Mouse (Mus musculus): ENCODE results near the gene Nupl2. TPM values are rescaled to one million over a fixed set of nuclear protein-coding genes. Genes with fewer than 3 reads are reported as not detected.
A peak's percentile ranks its signal among the peaks of the same experiment; 100 is the strongest.

The Nupl2 gene
- 1 to 10 TPM; 6.4 to 6.7 TPM for total RNA-seq (2021)
- long read RNA-seq, experiment 1, transcript Nupl2-201 (7 exons, 2,914 nt), result major isoform, 11 of 12 reads
- long read RNA-seq, experiment 1, partial matches to known transcripts, result 1 of 12 reads
- long read RNA-seq, experiment 1, other reads (novel, unspliced or antisense), result 0 of 12 reads
- long read RNA-seq, experiment 2, transcript Nupl2-201 (7 exons, 2,914 nt), result major isoform, 15 of 16 reads
- long read RNA-seq, experiment 2, partial matches to known transcripts, result 1 of 16 reads
- long read RNA-seq, experiment 2, other reads (novel, unspliced or antisense), result 0 of 16 reads

GRCm38 (mm10) chr5:24164789-24165445, at the start of gene Nupl2:
TSS of gene Nupl2 (plus strand) at chr5:24164963.
- DNase-seq, result peak; percentile 97
- TF ChIP-seq CTCF (IDR thresholded peaks at IDR 0.05), result no peak
- H3K4me3 ChIP-seq, result peak within 1 kb of the TSS; percentile 96
- H3K27ac ChIP-seq, result peak within 1 kb of the TSS; percentile 97
- intact Hi-C loops (cut with DNase I), result loop anchor here (2.0 kb wide), 1 partner anchor 38 kb away; no protein-coding TSS in a partner anchor

DNA sequence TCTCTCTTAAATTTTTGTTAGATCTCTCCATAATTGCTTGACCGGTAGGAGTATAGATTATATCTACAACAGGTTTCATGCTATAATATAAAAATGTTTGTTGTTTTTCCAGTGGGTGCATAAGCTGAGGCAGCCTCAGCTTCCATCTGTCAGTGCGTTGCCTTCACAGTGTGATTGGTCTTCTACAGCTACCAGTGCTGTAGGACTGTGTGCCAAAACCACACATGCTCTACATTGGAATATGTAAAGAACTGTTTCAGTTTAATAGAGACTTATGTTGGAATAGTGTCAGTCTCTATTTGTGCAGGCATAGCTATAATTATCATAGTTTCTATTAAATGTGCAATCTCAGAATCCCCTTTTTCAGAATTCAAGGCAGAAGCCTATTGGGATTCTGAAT, 42.5 kb upstream of the Nupl2 start:
- Histone ChIP-seq H3K27ac (no peak overlapping the region), H3K4me3 (no peak overlapping the region)
- DNase-seq, result no peak
- intact Hi-C loops (cut with DNase I), result no loop called here
- TF ChIP-seq CTCF (IDR thresholded peaks at IDR 0.05), result no peak

- intact Hi-C loops (cut with DNase I), result no loop called here
- Histone ChIP-seq H3K27ac (peak overlapping the region; percentile 91), H3K4me3 (no peak overlapping the region)
- peak; percentile 27 for DNase-seq
- TF ChIP-seq CTCF (IDR thresholded peaks at IDR 0.05), result no peak
Observed at GRCm38 (mm10) chr5:24124175-24124574, 40.6 kb upstream of the Nupl2 start.

DNA sequence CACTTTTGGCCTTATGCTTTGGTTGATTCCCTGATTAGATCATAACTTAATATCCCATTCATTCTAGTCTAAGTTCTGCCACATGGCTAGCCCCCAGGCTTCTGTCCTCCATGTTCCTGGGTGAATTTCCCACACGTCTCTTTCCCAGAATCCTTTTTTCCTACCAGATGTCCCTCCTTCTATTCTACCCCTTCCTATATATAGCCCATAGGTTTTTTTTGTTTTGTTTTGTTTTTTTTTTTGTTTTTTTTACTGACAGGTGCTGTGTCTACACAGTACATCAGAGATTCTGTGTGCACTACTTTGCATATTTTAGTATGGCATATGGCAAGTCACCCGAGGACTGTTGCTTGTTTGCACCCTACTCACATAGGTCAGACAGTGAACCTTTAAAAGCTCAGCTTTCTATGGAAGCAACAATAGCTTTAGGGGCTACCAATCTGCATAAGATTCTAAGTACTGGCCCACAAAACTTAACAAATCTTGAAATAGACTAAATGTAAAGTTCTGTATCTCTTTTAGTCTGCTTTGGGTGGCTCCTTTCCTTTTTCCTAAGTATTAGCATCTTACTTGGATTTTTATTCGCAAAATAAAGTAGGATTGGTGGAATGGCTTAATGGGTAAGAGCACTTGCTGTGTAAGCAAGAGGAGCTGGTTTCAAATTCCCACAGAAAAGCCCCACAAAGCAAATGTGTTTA, 40.0 kb upstream of the Nupl2 start:
- H3K4me3 ChIP-seq, result peak overlapping the region; percentile 57
- no peak for TF ChIP-seq CTCF (IDR thresholded peaks at IDR 0.05)
- intact Hi-C loops (cut with DNase I), result no loop called here
- no peak for DNase-seq
- peak overlapping the region; percentile 91 for H3K27ac ChIP-seq

DNA sequence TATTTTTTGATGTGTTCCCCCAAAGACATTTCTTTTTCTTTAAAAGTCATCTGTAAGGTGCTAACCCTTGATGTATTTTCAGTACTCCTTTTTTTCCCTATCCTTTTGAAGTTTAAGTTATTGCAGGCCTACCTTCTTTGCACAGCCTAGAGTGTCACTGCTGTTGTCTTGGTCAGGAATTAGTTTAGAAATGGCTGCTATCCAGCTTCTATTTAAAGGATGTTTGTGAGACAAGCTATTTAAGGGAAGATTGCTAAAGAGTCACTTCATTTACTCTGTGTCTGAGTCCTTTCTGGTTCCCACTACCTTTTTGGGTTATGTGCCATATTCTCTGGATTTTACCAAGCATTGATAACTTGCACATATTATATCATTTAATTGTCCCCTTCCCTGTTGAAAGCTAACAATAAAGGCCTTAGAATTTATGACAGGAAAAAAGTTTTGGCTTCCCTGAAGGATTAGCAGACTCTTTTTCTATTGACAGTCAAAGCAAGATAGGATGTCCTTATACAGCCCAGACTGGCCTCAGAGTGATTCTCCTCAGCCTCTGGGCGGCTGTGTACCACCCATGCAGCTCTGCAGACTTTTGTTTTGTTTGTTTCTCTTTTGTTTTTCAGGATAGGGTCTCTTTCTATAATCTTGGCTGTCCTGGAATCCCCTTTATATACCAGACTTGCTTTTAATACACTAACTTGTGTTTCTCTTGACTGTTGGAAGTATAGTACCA, 38.7 kb upstream of the Nupl2 start:
- Histone ChIP-seq H3K27ac (peak overlapping the region; percentile 91), H3K4me3 (peak overlapping the region; percentile 57)
- TF ChIP-seq CTCF (IDR thresholded peaks at IDR 0.05), result no peak
- intact Hi-C loops (cut with DNase I), result loop anchor here (2.0 kb wide), 2 partner anchors 25 to 39 kb away; partner anchors contain the start of genes Klhl7 and Nupl2
- DNase-seq, result no peak

GRCm38 (mm10) chr5:24126967-24127366, 37.8 kb upstream of the Nupl2 start:
- Histone ChIP-seq H3K27ac (peak overlapping the region; percentile 91), H3K4me3 (peak overlapping the region; percentile 57)
- TF ChIP-seq CTCF (IDR thresholded peaks at IDR 0.05), result no peak
- intact Hi-C loops (cut with DNase I), result loop anchor here (2.0 kb wide), 2 partner anchors 26 to 38 kb away; partner anchors contain the start of genes Klhl7 and Nupl2
- peak; percentile 21 for DNase-seq

- H3K27ac ChIP-seq, result no peak overlapping the region
- intact Hi-C loops (cut with DNase I), result no loop called here
- DNase-seq, result no peak
- no peak for TF ChIP-seq CTCF (IDR thresholded peaks at IDR 0.05)
- H3K4me3 ChIP-seq, result no peak overlapping the region
Observed at GRCm38 (mm10) chr5:24146964-24147363, 17.8 kb upstream of the Nupl2 start.

DNA sequence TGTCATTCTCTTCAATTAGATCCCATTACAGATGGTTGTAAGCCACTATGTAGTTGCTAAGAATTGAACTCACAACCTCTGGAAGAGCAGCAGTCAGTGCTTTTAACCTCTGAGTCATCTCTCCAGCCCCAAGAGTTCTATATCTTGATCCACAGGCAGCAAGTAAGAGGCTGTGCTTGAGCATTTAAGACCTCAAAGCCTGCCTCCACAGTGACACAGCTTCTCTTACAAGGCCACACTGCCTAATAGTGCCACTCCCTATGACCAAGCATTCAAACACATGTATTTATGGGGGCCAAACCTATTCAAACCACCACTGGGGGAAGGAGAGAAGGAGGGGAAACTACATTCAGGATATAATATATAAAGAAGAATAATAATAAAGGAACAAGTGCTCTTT, 12.6 kb upstream of the Nupl2 start:
- intact Hi-C loops (cut with DNase I), result no loop called here
- DNase-seq, result no peak
- TF ChIP-seq CTCF (IDR thresholded peaks at IDR 0.05), result no peak
- no peak overlapping the region for H3K4me3 ChIP-seq
- no peak overlapping the region for H3K27ac ChIP-seq

GRCm38 (mm10) chr5:24156774-24157173, 8.0 kb upstream of the Nupl2 start:
- no peak for TF ChIP-seq CTCF (IDR thresholded peaks at IDR 0.05)
- intact Hi-C loops (cut with DNase I), result no loop called here
- no peak overlapping the region for H3K4me3 ChIP-seq
- DNase-seq, result no peak
- no peak overlapping the region for H3K27ac ChIP-seq

DNA sequence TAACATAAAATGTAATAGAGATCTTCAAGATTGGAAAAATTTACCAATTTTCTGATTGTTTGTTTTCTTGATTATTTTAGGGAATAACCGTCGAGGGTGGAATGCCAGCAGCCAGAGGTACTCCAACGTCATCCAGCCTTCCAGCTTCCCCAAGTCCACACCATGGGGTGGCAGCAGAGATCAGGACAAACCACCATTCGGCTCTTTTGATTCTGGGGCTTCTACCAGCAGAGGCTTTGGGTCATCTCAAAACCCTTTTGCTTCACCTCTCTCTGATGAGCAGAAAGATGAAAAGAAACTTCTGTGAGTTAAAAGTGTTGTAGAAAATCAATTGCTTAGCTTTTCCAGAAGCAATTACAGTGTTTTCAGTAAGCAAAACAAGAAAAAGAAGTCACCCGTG, 2.5 kb downstream of the Nupl2 start:
- intact Hi-C loops (cut with DNase I), result no loop called here
- DNase-seq, result no peak
- H3K27ac ChIP-seq, result no peak overlapping the region
- TF ChIP-seq CTCF (IDR thresholded peaks at IDR 0.05), result peak; percentile 12; the same call in 1 of the 2 replicates
- no peak overlapping the region for H3K4me3 ChIP-seq

GRCm38 (mm10) chr5:24169881-24170280, 5.1 kb downstream of the Nupl2 start:
- no peak overlapping the region for H3K4me3 ChIP-seq
- no peak for TF ChIP-seq CTCF (IDR thresholded peaks at IDR 0.05)
- no peak overlapping the region for H3K27ac ChIP-seq
- DNase-seq, result no peak
- intact Hi-C loops (cut with DNase I), result no loop called here

DNA sequence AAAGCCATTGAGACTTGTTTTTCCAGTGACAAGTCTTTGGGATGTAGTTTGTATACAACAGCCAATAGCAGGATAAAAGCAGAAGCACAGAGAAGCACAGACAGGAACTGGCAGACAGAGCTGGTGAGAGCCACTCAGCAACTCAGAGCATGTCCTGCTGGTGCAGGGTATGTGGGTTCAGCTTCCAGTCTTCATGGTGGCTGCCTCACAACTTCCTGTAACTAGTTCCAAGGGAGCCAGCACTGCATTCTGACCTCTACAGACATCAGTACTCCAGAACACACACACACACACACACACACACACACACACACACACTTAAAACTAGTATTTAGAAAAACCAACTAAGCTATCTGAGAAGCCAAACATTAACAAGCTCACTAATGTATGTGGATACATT, 7.3 kb downstream of the Nupl2 start:
- TF ChIP-seq CTCF (IDR thresholded peaks at IDR 0.05), result no peak
- no peak for DNase-seq
- intact Hi-C loops (cut with DNase I), result no loop called here
- Histone ChIP-seq H3K4me3 (no peak overlapping the region), H3K27ac (no peak overlapping the region)
